Mouse (Mus musculus): ENCODE results near the gene Cyb5d1.

The Cyb5d1 gene

DNA sequence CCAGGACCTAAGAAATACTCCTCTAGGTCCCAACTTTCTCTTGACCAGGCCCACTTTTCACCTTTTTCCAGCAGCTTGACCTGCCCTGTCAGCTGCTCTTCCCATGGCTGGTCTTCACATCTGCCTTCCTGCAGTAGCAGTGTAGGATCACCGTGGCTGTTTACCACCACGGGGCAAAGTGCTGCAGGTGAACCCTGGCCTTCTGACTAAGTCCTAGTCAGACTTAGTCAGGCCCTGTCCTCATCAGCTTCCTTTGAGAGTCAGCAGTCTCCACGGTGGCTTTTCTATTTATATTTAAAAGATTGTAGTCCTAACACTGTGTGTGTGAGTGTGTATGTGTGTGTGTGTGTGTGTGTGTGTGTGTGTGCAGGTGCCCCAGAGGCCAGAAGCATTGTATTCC is 17.7 kb downstream of the Cyb5d1 start:
- DNase-seq: no peak

GRCm38 (mm10) chr11:69375646-69376045 is 19.8 kb downstream of the Cyb5d1 start:
- no peak for DNase-seq

GRCm38 (mm10) chr11:69373223-69373965 is 22.0 kb downstream of the Cyb5d1 start:
- DNase-seq: no peak

DNA sequence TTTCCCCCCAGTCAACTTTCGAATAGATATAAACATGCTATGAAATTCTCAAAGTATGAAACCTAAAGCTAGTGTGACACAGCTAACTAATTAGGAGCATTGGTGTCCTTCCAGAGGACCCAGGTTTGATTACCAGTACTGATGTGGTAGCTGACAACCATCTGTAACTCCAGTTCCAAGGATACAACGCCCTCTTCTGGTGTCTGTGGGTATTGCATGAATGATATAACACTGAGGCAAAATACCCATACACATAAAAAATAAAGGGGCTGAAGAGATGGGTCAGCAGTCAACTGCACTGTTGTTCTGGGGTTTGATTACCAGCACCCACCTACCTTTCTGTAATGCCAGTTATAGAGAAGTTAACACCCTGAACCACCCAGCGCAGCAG is 22.7 kb downstream of the Cyb5d1 start:
- no peak for DNase-seq

DNA sequence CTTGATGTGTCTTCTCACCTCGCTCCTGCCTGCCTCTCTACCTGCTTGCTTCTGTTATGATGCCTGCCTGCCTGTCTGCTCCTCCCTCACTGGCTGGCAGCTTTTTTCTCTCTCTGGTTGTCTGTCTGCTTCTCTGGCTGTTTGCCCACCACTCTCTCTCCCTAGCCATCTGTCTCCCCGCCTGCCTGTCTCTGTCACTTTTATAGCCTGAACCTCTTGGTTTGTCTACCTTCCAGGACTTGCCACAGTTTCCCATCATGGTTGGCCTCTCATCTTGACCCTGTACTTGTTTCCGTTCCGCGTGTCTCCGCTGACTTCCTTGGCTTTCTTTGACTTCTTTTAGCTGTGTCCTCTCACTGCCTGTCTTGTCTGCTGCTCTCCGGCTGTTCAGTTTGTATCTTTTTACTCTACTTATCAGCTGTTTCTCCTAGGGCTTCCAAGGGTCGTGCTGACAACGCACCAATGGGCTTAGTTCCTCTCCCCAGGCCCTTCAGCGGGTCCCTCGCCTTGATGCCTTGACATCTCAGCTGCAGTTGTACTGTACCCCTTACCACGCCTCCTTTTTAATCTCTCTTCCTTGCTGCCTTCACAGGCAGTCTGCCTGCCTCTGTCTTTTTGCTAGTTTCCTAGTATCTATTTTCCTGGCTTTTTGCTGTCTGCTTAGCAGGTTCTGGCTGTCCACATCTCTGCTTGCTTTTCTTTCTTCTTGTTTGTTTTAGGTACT is 23.2 kb downstream of the Cyb5d1 start:
- DNase-seq: no peak

- no peak for DNase-seq
These were observed 23.8 kb downstream of the Cyb5d1 start for GRCm38 (mm10) chr11:69371601-69372000.

- DNase-seq: no peak
These were observed 24.6 kb downstream of the Cyb5d1 start for GRCm38 (mm10) chr11:69370817-69371215.

GRCm38 (mm10) chr11:69369990-69370816 is 25.2 kb downstream of the Cyb5d1 start:
- DNase-seq: no peak

- DNase-seq: no peak
These were observed 26.0 kb downstream of the Cyb5d1 start, which contains the start of gene Chd3 for GRCm38 (mm10) chr11:69369215-69369989. Gene Chd3, minus strand, starts transcription at chr11:69369406.

GRCm38 (mm10) chr11:69368356-69369214 is 26.8 kb downstream of the Cyb5d1 start:
- peak; percentile 97 for DNase-seq

DNA sequence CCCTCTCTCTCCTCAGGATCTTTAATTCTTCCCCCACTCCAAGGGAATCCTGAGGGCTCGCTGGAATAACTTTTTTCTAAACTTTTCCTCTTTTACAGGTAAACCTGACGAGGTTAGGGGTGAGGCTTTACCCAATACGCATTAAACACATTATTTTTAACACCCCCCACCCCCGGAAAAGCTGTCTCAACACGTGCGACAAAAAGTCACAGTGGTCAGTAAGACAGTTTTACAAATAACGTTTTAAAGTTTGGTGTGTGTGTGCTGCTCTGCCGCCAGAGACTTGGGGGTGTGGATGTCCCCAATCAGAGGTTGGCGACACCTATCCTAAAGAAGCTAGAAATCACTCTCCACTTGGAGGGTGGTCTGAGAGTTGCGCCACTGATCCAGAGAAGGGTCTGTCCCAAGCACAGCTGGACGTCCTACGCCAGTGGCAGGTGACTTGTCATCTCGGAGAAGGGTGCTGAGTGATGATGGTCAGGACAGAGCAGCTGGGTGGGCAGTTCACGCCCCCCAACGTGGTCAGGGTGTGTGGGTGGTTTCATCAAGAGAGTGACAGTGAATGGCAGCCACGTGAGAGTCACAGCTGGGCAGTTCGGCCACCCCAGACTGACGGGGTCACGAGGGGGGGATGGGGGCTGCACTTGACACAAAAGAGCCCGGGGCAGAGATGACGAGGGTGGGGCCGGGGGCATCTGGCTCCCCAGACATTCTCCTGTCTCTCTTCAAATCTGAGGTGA is 27.6 kb downstream of the Cyb5d1 start:
- DNase-seq: peak; percentile 97

DNA sequence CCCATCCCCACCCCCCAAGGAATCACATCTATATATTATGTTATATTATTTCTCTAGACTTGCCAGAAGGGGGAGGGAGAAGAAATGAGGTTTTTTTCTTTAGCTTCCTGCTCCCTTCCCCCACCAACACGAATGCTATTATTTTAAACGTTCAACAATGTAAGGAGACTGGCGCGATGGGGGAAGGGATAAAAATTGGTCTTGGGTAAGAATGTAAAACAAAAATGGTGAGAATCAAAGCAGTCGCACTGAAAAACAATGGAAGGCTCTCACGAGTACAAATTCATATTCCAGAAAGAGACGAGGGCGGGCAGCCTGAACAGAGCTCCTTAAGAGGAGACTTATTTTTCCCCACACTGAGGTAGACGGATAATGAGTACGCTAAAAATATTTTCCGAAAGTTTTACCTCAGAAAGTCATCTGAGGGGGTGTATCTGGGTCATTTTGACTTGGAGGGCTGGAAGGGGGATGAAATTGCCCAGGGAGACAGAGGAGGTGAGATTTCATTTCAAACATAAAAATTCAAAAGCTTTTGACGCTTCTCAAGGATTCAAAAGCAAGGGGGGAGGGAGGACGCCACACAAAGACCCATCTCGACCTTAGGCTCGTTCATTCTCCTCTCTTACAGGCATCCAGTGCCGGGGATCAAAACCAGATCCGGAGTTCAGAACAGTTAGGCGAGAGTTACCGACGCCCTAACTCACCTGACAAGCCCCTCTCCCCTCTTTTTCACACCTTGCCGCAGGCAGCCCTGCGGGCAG is 28.4 kb downstream of the Cyb5d1 start:
- DNase-seq: peak; percentile 93

DNA sequence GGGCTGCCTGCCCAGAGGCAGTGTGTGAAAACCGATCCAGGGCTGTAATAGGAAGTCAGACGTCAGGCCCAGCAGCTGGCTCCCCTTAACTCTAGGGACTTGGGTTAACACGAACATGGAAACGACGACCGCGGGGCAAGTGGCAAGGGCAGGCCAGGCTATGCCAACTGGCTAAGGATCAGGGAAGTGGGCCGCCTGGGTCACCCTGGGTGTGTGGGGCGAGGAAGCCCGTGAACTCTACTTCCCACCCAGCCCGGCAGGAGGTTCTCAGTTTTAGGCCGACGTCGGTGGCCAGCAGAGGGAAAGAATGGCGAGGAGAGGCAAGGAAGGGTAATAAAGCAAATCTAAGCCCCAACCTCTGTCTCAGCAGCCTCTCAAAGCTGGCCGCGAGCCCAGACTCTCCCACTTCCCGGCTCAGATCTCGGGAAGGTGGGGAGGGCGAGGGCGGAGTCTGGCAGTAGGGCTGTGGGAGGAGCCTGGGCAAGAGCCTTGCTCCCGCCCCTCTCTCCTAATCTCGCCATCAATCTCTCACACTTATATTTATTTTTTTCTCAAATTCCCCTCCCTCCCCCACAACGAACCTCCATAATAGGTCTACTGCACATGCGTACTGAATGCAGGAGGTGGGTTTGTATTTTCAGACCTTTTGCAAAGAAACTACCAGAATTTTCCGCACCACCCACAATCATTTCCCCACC is 29.1 kb downstream of the Cyb5d1 start:
- peak; percentile 99 for DNase-seq

GRCm38 (mm10) chr11:69365722-69366121 is 29.7 kb downstream of the Cyb5d1 start:
- no peak for DNase-seq

DNA sequence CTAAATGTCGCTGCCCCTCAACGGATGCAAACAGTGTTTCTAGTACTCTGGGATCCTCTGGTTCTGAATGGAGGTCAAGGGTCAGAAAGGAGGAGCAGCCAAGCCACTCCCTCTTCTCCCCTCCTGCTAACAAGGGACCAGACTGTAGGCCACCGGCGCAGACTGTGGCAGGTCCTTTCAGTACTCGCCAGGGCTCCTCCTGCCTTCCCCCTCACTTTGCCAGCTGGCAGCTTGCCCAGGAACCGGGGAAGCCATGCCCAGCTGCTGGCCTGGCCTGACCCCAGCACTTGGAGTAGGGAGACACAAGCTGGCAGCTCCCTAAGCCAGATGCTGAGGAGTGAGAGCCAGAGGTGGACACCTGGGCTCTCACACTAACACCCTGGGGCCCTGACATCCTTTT is 30.5 kb downstream of the Cyb5d1 start:
- DNase-seq: peak; percentile 100

GRCm38 (mm10) chr11:69364376-69364775 is 31.1 kb downstream of the Cyb5d1 start:
- no peak for DNase-seq

- DNase-seq: no peak
These were observed 33.0 kb downstream of the Cyb5d1 start for GRCm38 (mm10) chr11:69362479-69362878.

DNA sequence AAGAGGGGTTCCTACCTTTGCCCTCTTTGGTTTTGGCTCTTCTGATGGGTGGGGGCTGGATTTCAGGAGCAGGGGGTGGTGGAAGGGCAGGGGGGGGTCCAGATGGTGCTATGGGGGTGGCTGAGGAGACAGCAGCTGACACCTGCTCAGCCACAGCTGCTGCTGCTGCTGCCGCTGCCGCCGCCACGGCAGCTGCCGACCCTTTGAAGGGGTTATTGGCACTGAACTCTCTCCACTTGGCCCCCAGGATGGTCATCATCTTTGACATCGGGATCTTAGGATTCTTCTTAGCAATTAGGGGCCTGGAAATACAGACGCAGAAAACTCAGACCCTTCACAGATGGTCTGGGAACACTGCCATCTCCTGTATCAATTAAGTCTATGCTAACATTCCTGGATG is 33.4 kb downstream of the Cyb5d1 start:
- no peak for DNase-seq

DNA sequence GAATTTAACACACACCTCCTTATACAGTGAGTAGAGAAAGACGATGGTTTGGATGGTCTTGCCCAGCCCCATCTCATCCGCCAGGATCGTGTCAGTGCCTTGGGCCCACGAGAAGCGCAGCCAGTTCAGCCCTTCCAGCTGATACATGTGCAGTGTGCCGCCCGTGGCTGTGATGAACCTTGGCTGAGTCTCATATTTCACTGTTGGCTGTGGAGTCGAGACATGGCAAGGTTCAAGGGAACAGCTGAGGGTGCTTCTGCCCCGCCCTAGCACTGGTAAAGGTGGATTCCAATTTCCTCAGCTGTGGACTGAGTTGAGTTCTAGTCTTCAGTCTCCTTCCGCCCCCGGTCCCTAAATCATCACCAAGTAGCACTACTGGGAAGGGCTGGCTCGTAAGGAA is 37.7 kb downstream of the Cyb5d1 start:
- no peak for DNase-seq

DNA sequence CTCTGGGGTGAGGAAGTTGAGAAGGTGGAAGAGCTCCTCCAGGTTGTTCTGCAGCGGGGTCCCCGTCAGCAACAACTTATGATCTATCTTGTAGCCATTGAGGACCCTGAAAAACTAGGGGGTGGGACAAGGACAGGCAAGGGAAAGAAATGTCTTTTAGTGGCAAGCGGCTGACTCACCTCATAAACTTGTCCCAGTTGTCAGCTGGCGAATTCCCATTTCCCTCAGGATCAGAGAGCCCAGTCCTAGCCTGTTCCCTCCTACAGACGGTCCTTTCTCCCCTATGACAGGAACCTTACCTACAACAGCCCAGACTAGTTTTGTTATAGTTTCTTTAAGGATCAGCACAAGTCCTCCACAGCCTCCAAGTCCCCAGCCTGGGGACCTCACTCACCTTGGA is 38.9 kb downstream of the Cyb5d1 start:
- DNase-seq: no peak

All from heart, adult 11 months (tissue).